Mouse (Mus musculus) lung, adult 2 months (tissue): ENCODE data around the gene Whamm.

Source experiments
- CTCF ChIP-seq: fragments of 200-500 bp; IDR thresholded peaks from 2 replicates; pipeline ENCODE4 v1.5.1; 2011; ENCODE audit warnings: mild to moderate bottlenecking, low read length, control low read depth; ENCODE audit not compliant: insufficient read depth
- POLR2A ChIP-seq: fragments of 200-500 bp; IDR thresholded peaks from 2 replicates; pipeline ENCODE4 v1.6.1; 2011; ENCODE audit warnings: low read depth, mild to moderate bottlenecking, control low read depth, low read length, borderline replicate concordance; ENCODE audit errors: extremely low read depth

- TF ChIP-seq POLR2A = no peak
- TF ChIP-seq CTCF = no peak
These were observed 2.3 kb downstream of the Whamm start for GRCm38 (mm10) chr7:81573397-81573796.
